ENCODE assay signal across 8 mouse cellular contexts in genomic region chr11:52314102-52314793, GRCm38 (mm10). TPM values are rescaled to one million over a fixed set of nuclear protein-coding genes. Genes with fewer than 3 reads are reported as not detected.
A peak's percentile ranks its signal among the peaks of the same experiment; 100 is the strongest.
DNase-seq lines count a peak whose midpoint lies in the region; ATAC-seq and TF ChIP-seq lines count a peak whose summit lies in the region.

No protein-coding gene starts in this region.

- H3K4me1 ChIP-seq in heart, embryonic 10.5 days = peaks cover 35% of the 10 kb centered on the region
- H3K4me1 ChIP-seq in E14TG2a.4 (replicated peaks; ENCODE audit: low read depth, low read length) = peaks cover 48% of the 10 kb centered on the region
- no peaks in the 10 kb centered on the region for H3K4me1 ChIP-seq in hindbrain, postnatal 0 days (ENCODE audit: insufficient read depth, low read length)
- H3K4me1 ChIP-seq in forebrain, embryonic 11.5 days (replicated peaks; ENCODE audit: control insufficient read depth, insufficient read depth, low read length) = no peaks in the 10 kb centered on the region

- TF ChIP-seq CTCF in E14TG2a.4 (conservative IDR thresholded peaks at IDR 0.05; ENCODE audit: low read length) = peak; percentile 37
- peak; percentile 62 for TF ChIP-seq CTCF in hindbrain, postnatal 0 days (IDR thresholded peaks at IDR 0.05; ENCODE audit: low read depth)

- 10% methylated on average over 26 of the region's 26 CpGs for WGBS in heart, embryonic 10.5 days
- WGBS in hindbrain, postnatal 0 days = 25% methylated on average over 26 of the region's 26 CpGs
- 13% methylated on average over 26 of the region's 26 CpGs for WGBS in forebrain, embryonic 11.5 days

- peak; percentile 35; the same call in 1 of the 2 replicates for ATAC-seq in hindbrain, postnatal 0 days
- no peak for ATAC-seq in forebrain, embryonic 11.5 days (replicated peaks; ENCODE audit: low FRiP score)

- H3K4me2 ChIP-seq in hindbrain, postnatal 0 days (ENCODE audit: low read depth, low read length) = no peak overlapping the region
- no peak overlapping the region for H3K4me2 ChIP-seq in forebrain, embryonic 11.5 days (ENCODE audit: low read depth, low read length, severe bottlenecking)

- intact Hi-C loops in heart, postnatal 14 days (cut with DNase I) = no loop called here

- DNase-seq in heart, embryonic 10.5 days (ENCODE audit: low spot score) = no peak
- no peak for DNase-seq in heart, postnatal 14 days
- DNase-seq in hindbrain, postnatal 0 days (ENCODE audit: low spot score) = peak; percentile 59
- peak; percentile 40 for DNase-seq in mesoderm, embryonic 11.5 days (ENCODE audit: low read depth, low spot score)
- DNase-seq in urinary bladder, postnatal 10 days (ENCODE audit: low spot score) = no peak
- DNase-seq in right cerebral cortex, postnatal 10 days (ENCODE audit: low spot score in 2 of 2) = no peak
- DNase-seq in forebrain, embryonic 11.5 days (ENCODE audit: low spot score) = no peak

- peak overlapping the region; percentile 12; the same call in 1 of the 2 replicates for H3K4me3 ChIP-seq in heart, embryonic 10.5 days
- peak overlapping the region; percentile 62 for H3K4me3 ChIP-seq in E14TG2a.4 (replicated peaks; ENCODE audit: low read length)
- H3K4me3 ChIP-seq in hindbrain, postnatal 0 days (ENCODE audit: low read length) = no peak overlapping the region
- no peak overlapping the region for H3K4me3 ChIP-seq in forebrain, embryonic 11.5 days (ENCODE audit: low read depth, low read length)

- peaks cover 21% of the 10 kb centered on the region for H3K27me3 ChIP-seq in heart, embryonic 10.5 days (ENCODE audit: insufficient read depth, poor library complexity, severe bottlenecking)
- peaks cover 31% of the 10 kb centered on the region for H3K27me3 ChIP-seq in E14TG2a.4 (ENCODE audit: insufficient read depth, low read length)
- H3K27me3 ChIP-seq in hindbrain, postnatal 0 days (ENCODE audit: insufficient read depth, low read length) = no peaks in the 10 kb centered on the region
- H3K27me3 ChIP-seq in forebrain, embryonic 11.5 days (ENCODE audit: control insufficient read depth, insufficient read depth, low read length) = no peaks in the 10 kb centered on the region

- 0 out of 2 replicates have a peak overlapping the region, but pooled peaks have one; percentile 13 for H3K27ac ChIP-seq in heart, embryonic 10.5 days
- no peak overlapping the region for H3K27ac ChIP-seq in hindbrain, postnatal 0 days
- no peak overlapping the region for H3K27ac ChIP-seq in forebrain, embryonic 11.5 days (ENCODE audit: low read depth, low read length)

- no peak overlapping the region for H3K9ac ChIP-seq in hindbrain, postnatal 0 days (replicated peaks; ENCODE audit: low read length)
- H3K9ac ChIP-seq in forebrain, embryonic 11.5 days (ENCODE audit: low read length) = no peak overlapping the region

- no peaks in the 10 kb centered on the region for H3K9me3 ChIP-seq in heart, embryonic 10.5 days
- H3K9me3 ChIP-seq in E14TG2a.4 (ENCODE audit: low read length) = no peaks in the 10 kb centered on the region
- H3K9me3 ChIP-seq in hindbrain, postnatal 0 days (ENCODE audit: low read length) = no peaks in the 10 kb centered on the region
- H3K9me3 ChIP-seq in forebrain, embryonic 11.5 days (ENCODE audit: control insufficient read depth, low read length) = no peaks in the 10 kb centered on the region

- no peaks in the 10 kb centered on the region for H3K36me3 ChIP-seq in heart, embryonic 10.5 days
- H3K36me3 ChIP-seq in E14TG2a.4 (ENCODE audit: insufficient read depth, low read length) = no peaks in the 10 kb centered on the region
- H3K36me3 ChIP-seq in hindbrain, postnatal 0 days (ENCODE audit: insufficient read depth, low read length) = no peaks in the 10 kb centered on the region
- H3K36me3 ChIP-seq in forebrain, embryonic 11.5 days (ENCODE audit: control insufficient read depth, insufficient read depth, low read length) = no peaks in the 10 kb centered on the region

RNA-seq across cellular contexts. Expression of gene Tcf7, which starts 31.4 kb away (rescaled TPM):
- 7.6 and 11.5 TPM in 2 replicates for polyA plus RNA-seq in heart, embryonic 10.5 days (2016; fragmentation: Nextera tagmentation; extraction: Ambion mirVana)
- 10 to 100 TPM in 1 of 2 experiments, 1 to 10 TPM in 1; 3.2 to 45.5 TPM for total RNA-seq in heart, postnatal 14 days (2021)
- 2.2 and 3.3 TPM in 2 replicates for total RNA-seq in hindbrain, postnatal 0 days (2014; rRNA removed)
- 3.3 and 4.3 TPM in 2 replicates for polyA plus RNA-seq in hindbrain, postnatal 0 days (2015; fragmentation: Nextera tagmentation; extraction: Ambion mirVana)
- polyA plus RNA-seq in forebrain, embryonic 11.5 days (2014; fragmentation: Nextera tagmentation; extraction: Ambion mirVana) = 9.5 and 9.6 TPM in 2 replicates

RNA-seq across cellular contexts. Expression of gene Vdac1, which starts 46.4 kb away (rescaled TPM):
- polyA plus RNA-seq in heart, embryonic 10.5 days (2016; fragmentation: Nextera tagmentation; extraction: Ambion mirVana) = 304 and 442 TPM in 2 replicates
- total RNA-seq in heart, postnatal 14 days (2021) = 100 to 1,000 TPM; 926 to 937 TPM
- total RNA-seq in hindbrain, postnatal 0 days (2014; rRNA removed) = 276 and 314 TPM in 2 replicates
- 437 and 441 TPM in 2 replicates for polyA plus RNA-seq in hindbrain, postnatal 0 days (2015; fragmentation: Nextera tagmentation; extraction: Ambion mirVana)
- polyA plus RNA-seq in forebrain, embryonic 11.5 days (2014; fragmentation: Nextera tagmentation; extraction: Ambion mirVana) = 198 and 207 TPM in 2 replicates

Comparison
In these comparisons a context has a peak if more than half of its experiments do, and no peak if none do; other contexts are left out.
1. DNase-seq: peak in hindbrain, postnatal 0 days (single experiment) and mesoderm, embryonic 11.5 days (single experiment); none in heart, embryonic 10.5 days (single experiment), heart, postnatal 14 days (0 of 2), urinary bladder, postnatal 10 days (single experiment), right cerebral cortex, postnatal 10 days (0 of 2) and forebrain, embryonic 11.5 days (single experiment).
2. H3K4me3 ChIP-seq: peak in heart, embryonic 10.5 days (single experiment) and E14TG2a.4 (single experiment); none in hindbrain, postnatal 0 days (single experiment) and forebrain, embryonic 11.5 days (single experiment).